Mouse (Mus musculus) heart, postnatal 0 days (tissue): ENCODE measurements around the gene Ncmap. TPM values are rescaled to one million over a fixed set of nuclear protein-coding genes. Genes with fewer than 3 reads are reported as not detected.
"Not testable (repeated sequence)": the region's sequence is repeated elsewhere in the genome, so short reads cannot be mapped to it uniquely, and the experiment has no call there.

Source experiments
- ATAC-seq: fragments of 200-750 bp; cut with Nextera tagmentation; 2 replicates; pipeline ENCODE4 v1.8.0; 2017; ENCODE audit warnings: low read depth, moderate number of reproducible peaks, moderate library complexity; ENCODE audit not compliant: insufficient read depth
- DNase-seq: peaks from one replicate; pipeline ENCODE4 v3.0.0-alpha.2; 2016; ENCODE audit warnings: low spot score
- H3K27ac ChIP-seq: fragments of 300-500 bp; sonication (generic); 2 replicates; pipeline ENCODE4 v1.5.1; 2014; ENCODE audit warnings: low read depth, mild to moderate bottlenecking
- H3K27me3 ChIP-seq: fragments of 300-500 bp; sonication (generic); 2 replicates; pipeline ENCODE4 v1.6.1; 2014; ENCODE audit warnings: low read length, mixed read lengths; ENCODE audit not compliant: control insufficient read depth, insufficient read depth
- H3K36me3 ChIP-seq: fragments of 300-500 bp; sonication (generic); replicated peaks from 2 replicates; pipeline ENCODE4 v1.6.1; 2014; ENCODE audit warnings: low read length, mixed read lengths; ENCODE audit not compliant: control insufficient read depth, insufficient read depth
- H3K4me1 ChIP-seq: fragments of 300-500 bp; sonication (generic); 2 replicates; pipeline ENCODE4 v1.6.1; 2014; ENCODE audit warnings: antibody characterized with exemption; ENCODE audit not compliant: control insufficient read depth, insufficient read depth
- H3K4me2 ChIP-seq: fragments of 300-500 bp; sonication (generic); 2 replicates; pipeline ENCODE4 v1.6.1; 2014; ENCODE audit warnings: low read depth, mild to moderate bottlenecking, low read length, moderate library complexity
- H3K4me3 ChIP-seq: fragments of 300-500 bp; sonication (generic); 2 replicates; pipeline ENCODE4 v1.5.1; 2014; ENCODE audit warnings: low read depth, low read length
- H3K9ac ChIP-seq: fragments of 300-500 bp; sonication (generic); replicated peaks from 2 replicates; pipeline ENCODE4 v1.6.1; 2014; ENCODE audit warnings: low read depth, low read length, mixed read lengths
- H3K9me3 ChIP-seq: fragments of 300-500 bp; sonication (generic); replicated peaks from 2 replicates; pipeline ENCODE4 v1.6.1; 2016; ENCODE audit warnings: low read length; ENCODE audit not compliant: control insufficient read depth
- CTCF ChIP-seq: IDR thresholded peaks from 2 replicates; pipeline ENCODE4 v1.5.1; 2016; ENCODE audit warnings: antibody characterized with exemption, control low read depth, low read depth
- EP300 ChIP-seq: IDR thresholded peaks from 2 replicates; pipeline ENCODE4 v1.6.1; 2016; ENCODE audit warnings: antibody characterized with exemption, low read depth
- WGBS: fragments of 180-500 bp; shearing (Covaris S2); extraction: QIAGEN DNeasy Blood & Tissue Kit; methylation state at CpG from one replicate; pipeline ENCODE4 v1.1.7; 2014; 5-methylcytosine and 5-hydroxymethylcytosine counted together
- polyA plus RNA-seq: library from polyadenylated mRNA; unstranded; fragments of >200 nt; fragmentation: Nextera tagmentation; extraction: Ambion mirVana; gene quantifications from 2 replicates; pipeline ENCODE4 v1.2.1, GENCODE M21; 2015
- total RNA-seq: library from RNA; depleted of rRNA; stranded (reverse); fragments of >200 nt; gene quantifications from 2 replicates; pipeline ENCODE4 v1.2.3, GENCODE M21; 2014; ENCODE audit warnings: low replicate concordance

Ncmap gene
- total and polyA plus RNA-seq, 2 experiments from 2014 or later, result 0.16 TPM; not detected in 1

DNA sequence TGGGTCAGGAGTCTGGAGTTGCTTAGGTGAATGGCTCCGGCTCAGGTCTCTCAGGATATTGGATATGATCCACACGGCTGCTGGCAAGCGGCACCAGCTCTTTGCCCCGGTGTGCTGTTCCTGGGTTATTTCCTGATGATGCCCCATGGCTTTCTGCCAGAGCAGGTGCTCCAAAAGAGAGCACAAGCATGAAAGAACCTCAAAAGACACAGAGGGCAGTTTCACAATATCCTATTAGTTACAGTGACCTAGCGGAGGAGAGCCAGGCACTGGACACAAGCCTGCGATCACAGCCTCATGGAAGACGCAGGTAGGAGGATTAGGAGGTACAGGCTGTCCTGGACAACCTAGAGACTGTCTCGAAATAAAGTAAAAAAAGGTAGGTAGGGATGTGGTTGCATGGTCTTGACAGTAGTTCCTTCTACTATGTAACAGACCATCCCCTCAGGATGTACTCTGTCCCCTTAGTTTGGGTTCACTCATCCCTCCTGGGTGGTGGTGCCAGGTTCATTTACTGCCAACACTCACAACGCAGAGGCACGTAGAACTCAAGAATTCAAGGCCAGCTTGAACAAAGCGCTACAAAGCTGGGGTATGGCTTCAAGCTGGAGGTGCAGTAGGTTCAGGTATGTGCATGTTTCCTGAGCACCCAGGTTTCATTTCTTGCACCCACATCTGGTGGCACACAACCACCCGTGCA lies 40.7 kb downstream of the Ncmap start:
- no peak overlapping the region for H3K9ac ChIP-seq
- 77% methylated on average over 12 of the region's 12 CpGs for WGBS
- DNase-seq (no peak), ATAC-seq (no peak)
- H3K9me3 ChIP-seq, result no peaks in the 10 kb centered on the region
- H3K36me3 ChIP-seq, result no peaks in the 10 kb centered on the region
- H3K27ac ChIP-seq, result no peak overlapping the region
- H3K4me1 ChIP-seq, result 0 out of 2 replicates have a peak, but pooled peaks cover 5% of the 10 kb centered on the region
- no peak overlapping the region for H3K4me3 ChIP-seq
- H3K27me3 ChIP-seq, result no peaks in the 10 kb centered on the region
- H3K4me2 ChIP-seq, result no peak overlapping the region
- TF ChIP-seq CTCF, result no peak
- no peak for TF ChIP-seq EP300

DNA sequence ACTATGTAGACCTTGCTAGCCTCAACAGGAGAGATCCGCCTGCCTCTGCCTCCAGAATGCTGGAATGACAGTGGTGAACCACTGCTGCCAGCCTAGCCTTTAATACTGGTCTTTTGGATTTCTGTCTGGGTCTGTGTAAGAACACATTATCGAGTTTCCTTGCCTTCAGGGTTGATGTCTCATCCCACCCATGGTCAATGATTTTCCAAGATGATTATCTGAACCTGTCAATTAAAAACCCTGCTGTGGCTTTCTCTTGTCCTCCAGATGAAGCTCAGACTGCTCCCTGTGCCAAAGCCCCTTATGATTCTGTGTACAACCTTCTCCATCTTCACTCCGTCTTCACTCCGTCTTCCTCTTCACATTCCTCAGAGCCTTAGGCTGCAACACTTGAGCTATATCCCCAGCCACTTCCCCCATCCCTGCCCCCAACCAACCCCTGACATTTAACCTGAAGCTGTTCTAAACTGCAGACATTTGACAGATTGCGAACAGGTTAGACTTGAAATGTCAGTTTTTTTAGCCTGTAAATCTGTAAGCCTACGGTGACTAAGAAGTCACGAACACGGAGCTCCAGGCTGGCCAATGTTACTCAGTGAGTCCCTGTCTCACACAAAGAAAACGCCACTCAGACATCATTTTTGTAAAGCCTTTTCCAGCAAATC lies 42.0 kb downstream of the Ncmap start:
- DNase-seq, result no peak
- TF ChIP-seq CTCF (no peak), EP300 (no peak)
- Histone ChIP-seq H3K4me2 (no peak overlapping the region), H3K9ac (no peak overlapping the region), H3K4me1 (peaks cover 15% of the 10 kb centered on the region; the same call in 1 of the 2 replicates), H3K27me3 (no peaks in the 10 kb centered on the region), H3K9me3 (no peaks in the 10 kb centered on the region), H3K4me3 (no peak overlapping the region), H3K27ac (no peak overlapping the region), H3K36me3 (no peaks in the 10 kb centered on the region)
- no peak for ATAC-seq
- 73% methylated on average over 9 of the region's 9 CpGs for WGBS

DNA sequence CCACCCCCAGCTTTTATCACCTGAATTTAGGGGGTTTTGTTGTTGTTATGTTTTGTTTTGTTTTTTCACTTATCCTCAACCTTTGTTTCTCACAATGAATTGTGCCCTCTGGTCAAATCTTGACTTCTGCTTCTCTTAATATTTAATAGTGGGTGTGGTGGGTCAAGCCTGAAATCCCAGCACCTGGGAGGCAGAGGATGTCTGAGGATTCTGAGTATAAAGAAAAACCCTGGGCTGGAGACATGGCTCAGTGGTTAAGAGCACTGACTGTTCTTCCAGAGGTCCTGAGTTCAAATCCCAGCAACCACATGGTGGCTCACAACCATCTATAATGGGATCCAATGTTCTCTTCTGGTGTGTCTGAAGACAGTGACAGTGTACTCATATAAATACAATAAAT lies 43.3 kb downstream of the Ncmap start:
- H3K9me3 ChIP-seq, DNase-seq, H3K4me2 ChIP-seq, H3K4me3 ChIP-seq, H3K36me3 ChIP-seq, H3K9ac ChIP-seq, ATAC-seq, H3K27me3 ChIP-seq, H3K27ac ChIP-seq: not testable (repeated sequence)
- H3K4me1 ChIP-seq, result peaks cover 16% of the 10 kb centered on the region; the same call in 1 of the 2 replicates

DNA sequence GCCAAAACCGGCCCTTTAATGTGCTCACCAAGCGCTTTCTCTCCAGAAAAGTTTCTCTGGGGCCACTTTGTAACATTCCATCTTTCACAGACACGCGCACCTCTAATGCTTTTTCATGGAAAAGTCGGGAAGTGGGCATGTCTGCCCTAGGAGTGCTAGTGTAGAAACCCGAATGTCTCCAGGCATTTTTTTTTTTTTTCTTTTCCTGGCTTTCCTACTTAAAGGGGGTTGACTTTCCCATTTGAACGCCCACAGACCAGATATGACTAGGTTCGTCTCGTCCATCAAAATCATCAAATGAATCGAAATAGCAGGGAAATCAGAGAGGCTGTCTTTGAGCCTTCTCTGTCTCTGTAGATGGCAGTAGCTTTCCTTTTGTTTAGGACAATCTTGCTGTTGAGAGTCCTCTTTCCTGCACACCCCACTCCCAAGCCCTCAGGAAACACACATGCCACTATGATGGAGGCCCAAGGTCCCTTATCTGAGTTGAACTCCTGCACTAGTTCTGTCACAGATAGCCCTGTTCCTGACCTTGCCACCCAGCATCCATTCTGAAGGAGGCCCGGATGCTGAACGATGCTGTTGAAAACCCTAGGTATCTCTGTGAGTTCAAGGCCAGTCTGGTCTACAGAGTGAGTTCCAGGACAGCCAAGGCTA lies 44.1 kb downstream of the Ncmap start:
- peak overlapping the region; percentile 68 for H3K4me2 ChIP-seq
- peak; percentile 40 for DNase-seq

DNA sequence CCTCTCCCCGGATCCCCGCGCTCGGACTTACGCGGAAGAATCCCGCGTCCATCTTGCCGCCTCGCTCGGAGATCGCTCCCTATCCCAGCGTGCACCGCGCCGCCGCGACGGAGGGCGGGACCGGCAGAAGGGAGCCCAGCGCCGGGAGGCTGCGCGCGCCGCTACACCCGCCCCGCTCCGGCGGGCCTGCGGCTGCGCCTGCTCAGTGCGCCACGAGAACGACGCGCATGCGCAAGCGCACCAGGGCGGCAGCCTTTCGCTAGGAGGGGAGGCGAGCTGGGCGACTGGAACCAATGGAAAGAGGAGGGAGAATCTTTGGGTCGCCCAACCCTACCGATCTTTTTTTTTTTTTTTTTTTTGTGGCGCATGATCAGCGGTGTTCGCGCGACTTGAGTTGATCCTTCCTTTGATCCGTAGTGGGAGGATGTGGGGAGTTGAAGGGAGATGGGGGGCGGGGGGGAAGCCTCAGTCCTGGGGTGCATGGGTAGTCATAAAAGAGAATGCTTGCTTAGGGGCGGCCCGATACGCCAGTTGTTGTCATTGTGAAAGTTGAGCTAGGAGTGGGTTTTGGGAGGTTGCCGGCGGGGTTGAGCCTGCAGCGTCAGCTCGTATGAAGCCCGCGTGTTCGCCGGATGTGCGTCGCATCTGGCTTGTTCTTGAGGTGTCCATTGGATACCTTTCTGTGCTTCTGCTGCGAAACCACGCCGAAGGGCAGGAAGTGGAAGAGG lies 44.8 kb downstream of the Ncmap start, which contains the start of gene Srrm1:
Gene Srrm1 (minus strand): TSS at position 256 of the 728 bp plus-strand sequence.
- Histone ChIP-seq H3K4me3 (peak within 1 kb of the TSS; percentile 87), H3K9ac (peak within 1 kb of the TSS; percentile 99), H3K9me3 (no peaks in the 10 kb centered on the region), H3K27me3 (no peaks in the 10 kb centered on the region), H3K4me1 (peaks cover 16% of the 10 kb centered on the region; the same call in 1 of the 2 replicates), H3K36me3 (peaks cover 4% of the 10 kb centered on the region), H3K4me2 (peak within 1 kb of the TSS; percentile 70), H3K27ac (peak within 1 kb of the TSS; percentile 95)
- ATAC-seq, result peak; percentile 94
- DNase-seq, result peak; percentile 98
- TF ChIP-seq EP300 (peak; percentile 2; the same call in 1 of the 2 replicates), CTCF (no peak)
- WGBS, result 0% methylated on average over 61 of the region's 69 CpGs

More for the DNA sequence above, 44.1 kb downstream of the Ncmap start:
- Histone ChIP-seq H3K9me3 (no peaks in the 10 kb centered on the region), H3K4me3 (peak overlapping the region; percentile 87), H3K27me3 (no peaks in the 10 kb centered on the region), H3K9ac (peak overlapping the region; percentile 48; the same call in 1 of the 2 replicates), H3K4me1 (peaks cover 16% of the 10 kb centered on the region; the same call in 1 of the 2 replicates), H3K27ac (peak overlapping the region; percentile 95), H3K36me3 (peaks cover 4% of the 10 kb centered on the region)
- TF ChIP-seq EP300, result no peak; the same call in 1 of the 2 replicates
- TF ChIP-seq CTCF, result 0 out of 2 replicates have a peak, but pooled peaks have one; percentile 10
- 12% methylated on average over 12 of the region's 12 CpGs for WGBS
- no peak for ATAC-seq
